Mouse (Mus musculus) kidney, embryonic 16.5 days (tissue): ENCODE results near the gene Mmd2. TPM values are rescaled to one million over a fixed set of nuclear protein-coding genes. Genes with fewer than 3 reads are reported as not detected.

Source experiments
- ATAC-seq: fragments of 200-750 bp; cut with Nextera tagmentation; 2 replicates; pipeline ENCODE4 v1.8.0; 2017; ENCODE audit warnings: moderate TSS enrichment; ENCODE audit not compliant: low FRiP score, low TSS enrichment
- H3K27ac ChIP-seq: fragments of 300-500 bp; sonication (generic); 2 replicates; pipeline ENCODE4 v1.5.1; 2014; ENCODE audit warnings: low read length
- H3K27me3 ChIP-seq: fragments of 300-500 bp; sonication (generic); 2 replicates; pipeline ENCODE4 v1.6.1; 2014; ENCODE audit warnings: low read length, control low read depth, mixed read lengths; ENCODE audit not compliant: insufficient read depth
- H3K36me3 ChIP-seq: fragments of 300-500 bp; sonication (generic); 2 replicates; pipeline ENCODE4 v1.6.1; 2014; ENCODE audit warnings: low read length, control low read depth, mixed read lengths; ENCODE audit not compliant: insufficient read depth
- H3K4me1 ChIP-seq: fragments of 300-500 bp; sonication (generic); 2 replicates; pipeline ENCODE4 v1.6.1; 2014; ENCODE audit warnings: low read length, control low read depth, mixed read lengths; ENCODE audit not compliant: insufficient read depth
- H3K4me2 ChIP-seq: fragments of 300-500 bp; sonication (generic); replicated peaks from 2 replicates; pipeline ENCODE4 v1.6.1; 2014; ENCODE audit warnings: low read depth, low read length
- H3K4me3 ChIP-seq: fragments of 300-500 bp; sonication (generic); 2 replicates; pipeline ENCODE4 v1.5.1; 2014; ENCODE audit warnings: mild to moderate bottlenecking, low read length
- H3K9ac ChIP-seq: fragments of 300-500 bp; sonication (generic); replicated peaks from 2 replicates; pipeline ENCODE4 v1.6.1; 2014; ENCODE audit warnings: low read length
- H3K9me3 ChIP-seq: fragments of 300-500 bp; sonication (generic); 2 replicates; pipeline ENCODE4 v1.6.1; 2016; ENCODE audit warnings: low read length, control low read depth
- WGBS: fragments of 180-500 bp; shearing (Covaris S2); extraction: QIAGEN DNeasy Blood & Tissue Kit; methylation state at CpG from one replicate; pipeline ENCODE4 v1.1.7; 2014; 5-methylcytosine and 5-hydroxymethylcytosine counted together
- polyA plus RNA-seq: library from polyadenylated mRNA; unstranded; fragments of >200 nt; fragmentation: Nextera tagmentation; extraction: Ambion mirVana; gene quantifications from 2 replicates; pipeline ENCODE4 v1.2.1, GENCODE M21; 2015

Mmd2 gene
- polyA plus RNA-seq, 1 experiment from 2014 or later = 0.64 TPM

GRCm38 (mm10) chr5:142524711-142525464, 83.7 kb downstream of the Mmd2 start:
- H3K4me2 ChIP-seq = no peak overlapping the region
- no peak for ATAC-seq
- no peak overlapping the region for H3K4me3 ChIP-seq

GRCm38 (mm10) chr5:142521195-142521866, 87.3 kb downstream of the Mmd2 start:
- Histone ChIP-seq H3K36me3 (no peaks in the 10 kb centered on the region), H3K9me3 (no peaks in the 10 kb centered on the region), H3K27me3 (no peaks in the 10 kb centered on the region), H3K9ac (no peak overlapping the region), H3K27ac (no peak overlapping the region), H3K4me1 (peaks cover 11% of the 10 kb centered on the region; the same call in 1 of the 2 replicates), H3K4me2 (no peak overlapping the region), H3K4me3 (no peak overlapping the region)
- ATAC-seq = no peak
- 81% methylated on average over 11 of the region's 11 CpGs for WGBS

More at GRCm38 (mm10) chr5:142524711-142525464, 83.7 kb downstream of the Mmd2 start:
- no peak overlapping the region for H3K27ac ChIP-seq
- H3K9me3 ChIP-seq = no peaks in the 10 kb centered on the region
- no peak overlapping the region for H3K9ac ChIP-seq
- peaks cover 19% of the 10 kb centered on the region for H3K27me3 ChIP-seq
- WGBS = 68% methylated on average over 8 of the region's 8 CpGs
- H3K4me1 ChIP-seq = no peaks in the 10 kb centered on the region
- H3K36me3 ChIP-seq = no peaks in the 10 kb centered on the region

GRCm38 (mm10) chr5:142520360-142520759, 88.2 kb downstream of the Mmd2 start:
- Histone ChIP-seq H3K27me3 (no peaks in the 10 kb centered on the region), H3K4me3 (no peak overlapping the region), H3K9ac (no peak overlapping the region), H3K4me1 (peaks cover 11% of the 10 kb centered on the region; the same call in 1 of the 2 replicates), H3K4me2 (no peak overlapping the region), H3K27ac (no peak overlapping the region), H3K9me3 (no peaks in the 10 kb centered on the region), H3K36me3 (no peaks in the 10 kb centered on the region)
- WGBS = 71% methylated on average over 4 of the region's 4 CpGs
- no peak for ATAC-seq

- peaks cover 11% of the 10 kb centered on the region; the same call in 1 of the 2 replicates for H3K4me1 ChIP-seq
- no peaks in the 10 kb centered on the region for H3K36me3 ChIP-seq
- no peak overlapping the region for H3K9ac ChIP-seq
- H3K27me3 ChIP-seq = no peaks in the 10 kb centered on the region
- no peak overlapping the region for H3K4me3 ChIP-seq
- 57% methylated on average over 6 of the region's 6 CpGs for WGBS
- H3K27ac ChIP-seq = no peak overlapping the region
- H3K4me2 ChIP-seq = no peak overlapping the region
- H3K9me3 ChIP-seq = no peaks in the 10 kb centered on the region
- ATAC-seq = no peak
Observed at GRCm38 (mm10) chr5:142518973-142519372, 89.6 kb downstream of the Mmd2 start.

Other genes starting within 250 kb of the Mmd2 start
- gene Foxk1, start 207.3 kb downstream of the Mmd2 start, polyA plus RNA-seq = 3.6 and 4.4 TPM in 2 replicates
- gene Ap5z1, start 144.9 kb downstream of the Mmd2 start, polyA plus RNA-seq = 13.2 and 13.8 TPM in 2 replicates
- gene Papolb, start 78.7 kb downstream of the Mmd2 start, polyA plus RNA-seq = 0.05 and 0.12 TPM in 2 replicates
- gene Radil, start 57.7 kb downstream of the Mmd2 start, polyA plus RNA-seq = 2.6 and 4.2 TPM in 2 replicates
- gene Wipi2, start 18.9 kb upstream of the Mmd2 start, polyA plus RNA-seq = 51.6 TPM in 2 replicates
- gene Slc29a4, start 83.7 kb upstream of the Mmd2 start, polyA plus RNA-seq = 5.1 and 6.2 TPM in 2 replicates
- 18.2 and 20.6 TPM in 2 replicates for gene Tnrc18, start 208.9 kb upstream of the Mmd2 start, polyA plus RNA-seq